ENCODE assay signal across 21 mouse cellular contexts in genomic region chr6:88635881-88636754, GRCm38 (mm10). TPM values are rescaled to one million over a fixed set of nuclear protein-coding genes. Genes with fewer than 3 reads are reported as not detected.
DNase-seq lines count a peak whose midpoint lies in the region; ATAC-seq and TF ChIP-seq lines count a peak whose summit lies in the region.
"Had no signal": no experiment of that assay in that cellular context is flagged by ENCODE, and none has a peak within 500 bp of the region (broad histone marks: within the 10 kb centered on the region; RNA-seq: fewer than 3 reads in every experiment).

No protein-coding gene starts in this region.

- WGBS in liver, embryonic 14.5 days (ENCODE audit: insufficient replicate concordance), result 57% methylated on average over 6 of the region's 6 CpGs
- 94% methylated on average over 6 of the region's 6 CpGs for WGBS in hindbrain, embryonic 16.5 days

- H3K4me1 ChIP-seq in G1E (ENCODE audit: insufficient read depth, low read depth, low read length), result peaks cover 76% of the 10 kb centered on the region
- H3K4me1 ChIP-seq in liver, embryonic 14.5 days (replicated peaks; ENCODE audit: control insufficient read depth in 2 of 2, insufficient read depth in 2 of 2, low read length in 1 of 2), result peaks cover 62 to 73% of the 10 kb centered on the region in 2 experiments
- peaks cover 6% of the 10 kb centered on the region for H3K4me1 ChIP-seq in hindbrain, embryonic 16.5 days (ENCODE audit: control insufficient read depth, insufficient read depth, low read depth, low read length)

- no peak for TF ChIP-seq CTCF in G1E (IDR thresholded peaks at IDR 0.05; ENCODE audit: low read depth, low read length)
- TF ChIP-seq CTCF in liver, embryonic 14.5 days (IDR thresholded peaks at IDR 0.05; ENCODE audit: low read depth), result no peak

- ATAC-seq in G1E (ENCODE audit: extremely low read depth, insufficient number of reproducible peaks, low FRiP score, poor library complexity, severe bottlenecking), result peak; percentile 73
- peak; percentile 78 for ATAC-seq in erythroblast, adult 5-6 weeks (replicated peaks; ENCODE audit: low FRiP score, poor library complexity, severe bottlenecking)
- ATAC-seq in liver, embryonic 14.5 days (ENCODE audit: insufficient read depth), result peak; percentile 83
- no peak for ATAC-seq in hindbrain, embryonic 16.5 days
- ATAC-seq: CD4-positive, CD25-positive, alpha-beta regulatory T cell, adult 4 months; forebrain, embryonic 15.5 days; intestine, embryonic 15.5 days; midbrain, embryonic 15.5 days had no signal

- peaks cover 17% of the 10 kb centered on the region for H3K9me3 ChIP-seq in G1E (replicated peaks)
- peaks cover 9% of the 10 kb centered on the region for H3K9me3 ChIP-seq in liver, embryonic 14.5 days (ENCODE audit: control insufficient read depth, low read length)
- no peaks in the 10 kb centered on the region; the same call in 1 of the 2 replicates for H3K9me3 ChIP-seq in hindbrain, embryonic 16.5 days (ENCODE audit: control insufficient read depth, low read length)
- H3K9me3 ChIP-seq: forebrain, embryonic 15.5 days; intestine, embryonic 15.5 days; limb, embryonic 10.5 days had no signal

- TF ChIP-seq EP300 in liver, embryonic 14.5 days (IDR thresholded peaks at IDR 0.05; ENCODE audit: low read depth), result peak; percentile 94

- H3K4me2 ChIP-seq in liver, embryonic 14.5 days (ENCODE audit: low read depth), result peak overlapping the region; percentile 75
- no peak overlapping the region for H3K4me2 ChIP-seq in hindbrain, embryonic 16.5 days (ENCODE audit: low read length)
- H3K4me2 ChIP-seq: forebrain, embryonic 15.5 days; intestine, embryonic 15.5 days; kidney, embryonic 15.5 days; midbrain, embryonic 15.5 days had no signal

- no peaks in the 10 kb centered on the region for H3K36me3 ChIP-seq in G1E (replicated peaks)
- no peaks in the 10 kb centered on the region for H3K36me3 ChIP-seq in liver, embryonic 14.5 days (replicated peaks; ENCODE audit: control insufficient read depth, insufficient read depth, low read depth)
- H3K36me3 ChIP-seq in hindbrain, embryonic 16.5 days (ENCODE audit: control insufficient read depth, insufficient read depth, low read length), result no peaks in the 10 kb centered on the region
- H3K36me3 ChIP-seq: forebrain, embryonic 15.5 days; intestine, embryonic 15.5 days; kidney, embryonic 15.5 days; limb, embryonic 10.5 days; midbrain, embryonic 15.5 days had no signal

- intact Hi-C loops in left cerebral cortex, postnatal 4 days (cut with DNase I), result no loop called here

- peak overlapping the region; percentile 66 for H3K9ac ChIP-seq in liver, embryonic 14.5 days (replicated peaks)
- H3K9ac ChIP-seq in hindbrain, embryonic 16.5 days (ENCODE audit: low read depth, low read length), result no peak overlapping the region
- H3K9ac ChIP-seq: forebrain, embryonic 15.5 days; intestine, embryonic 15.5 days; kidney, embryonic 15.5 days; midbrain, embryonic 15.5 days had no signal

- H3K27ac ChIP-seq in liver, embryonic 14.5 days, result peak overlapping the region; percentile 94
- no peak overlapping the region for H3K27ac ChIP-seq in hindbrain, embryonic 16.5 days (ENCODE audit: low read depth, low read length)
- H3K27ac ChIP-seq: forebrain, embryonic 15.5 days; heart, adult 2 months; intestine, embryonic 15.5 days; kidney, embryonic 15.5 days; limb, embryonic 10.5 days; midbrain, embryonic 15.5 days had no signal

- H3K4me3 ChIP-seq in G1E (ENCODE audit: low read depth, low read length), result peak overlapping the region; percentile 1; the same call in 1 of the 2 replicates
- H3K4me3 ChIP-seq in liver, embryonic 14.5 days (ENCODE audit: insufficient read depth in 1 of 2, low read depth in 2 of 2, low read length in 2 of 2), result peak overlapping the region; percentile 10 to 39; a peak in 2 of 4 replicates
- H3K4me3 ChIP-seq in hindbrain, embryonic 16.5 days (ENCODE audit: low read length), result no peak overlapping the region
- H3K4me3 ChIP-seq: forebrain, embryonic 15.5 days; heart, adult 2 months; intestine, embryonic 15.5 days; kidney, embryonic 15.5 days; limb, embryonic 10.5 days; midbrain, embryonic 15.5 days had no signal

- H3K27me3 ChIP-seq in G1E (ENCODE audit: insufficient read depth, low read length), result no peaks in the 10 kb centered on the region
- H3K27me3 ChIP-seq in liver, embryonic 14.5 days (ENCODE audit: control insufficient read depth, insufficient read depth, low read length), result no peaks in the 10 kb centered on the region
- no peaks in the 10 kb centered on the region for H3K27me3 ChIP-seq in hindbrain, embryonic 16.5 days (replicated peaks; ENCODE audit: control insufficient read depth, insufficient read depth, low read length)
- H3K27me3 ChIP-seq: forebrain, embryonic 15.5 days; intestine, embryonic 15.5 days; kidney, embryonic 15.5 days; midbrain, embryonic 15.5 days had no signal

- DNase-seq in A20 (ENCODE audit: low read depth, low spot score), result peak; percentile 51
- DNase-seq in G1E (ENCODE audit: low spot score), result peak; percentile 8
- peak; percentile 72 to 80 (median 79) for DNase-seq in liver, embryonic 14.5 days (ENCODE audit: low read depth in 3 of 3, low spot score in 3 of 3)
- no peak for DNase-seq in left cerebral cortex, postnatal 4 days
- no peak for DNase-seq in thymus, postnatal 25 days
- DNase-seq in right cerebral cortex, postnatal 14 days, result no peak
- DNase-seq: adrenal gland, postnatal 14 days; heart, adult 2 months; lung, adult 2 months; retina, postnatal 1 day; thymus, postnatal 36 days had no signal

RNA-seq across cellular contexts. Expression of gene Kbtbd12, which starts 1.6 kb away (rescaled TPM):
- total RNA-seq in G1E (2014; fragmentation: Nextera tagmentation) (not detected in 2 replicates), G1E (2017) (0.17 and 0.27 TPM in 2 replicates)
- not detected in 2 replicates for polyA plus RNA-seq in G1E (2012)
- 15.5 and 26.9 TPM in 2 replicates for total RNA-seq in erythroblast, adult 5-6 weeks (2015; ENCODE audit: low replicate concordance)
- total RNA-seq in erythroblast, adult 5-6 weeks (2017; ENCODE audit: low replicate concordance), result 32.2 and 64.1 TPM in 2 replicates
- 0.30 and 0.65 TPM in 2 replicates for polyA plus RNA-seq in liver, embryonic 14.5 days (2012; rRNA removed)
- 0.80 and 1.5 TPM in 2 replicates for polyA plus RNA-seq in liver, embryonic 14.5 days (2014; fragmentation: Nextera tagmentation; extraction: Ambion mirVana)
- 0.60 and 0.74 TPM in 2 replicates for polyA plus RNA-seq in hindbrain, embryonic 16.5 days (2015; fragmentation: Nextera tagmentation; extraction: Ambion mirVana)
- under 1 TPM in 1 of 2 experiments, not detected in 1; 0.32 TPM for total RNA-seq in left cerebral cortex, postnatal 4 days (2021)
- total RNA-seq: neutrophil, adult 5-6 weeks had no signal
- polyA plus RNA-seq: CD4-positive, CD25-positive, alpha-beta regulatory T cell, adult 4 months; hindbrain, embryonic 11.5 days had no signal

Comparison
In these comparisons a context has a peak if more than half of its experiments do, and no peak if none do; other contexts are left out.
1. DNase-seq: peak in A20 (single experiment), G1E (single experiment) and liver, embryonic 14.5 days (3 of 3); none in left cerebral cortex, postnatal 4 days (single experiment), thymus, postnatal 25 days (single experiment) and right cerebral cortex, postnatal 14 days (single experiment).
2. RNA of gene Kbtbd12, which starts 1.6 kb away (total RNA-seq): 15.5 to 64.1 TPM in erythroblast, adult 5-6 weeks; 0.32 TPM in left cerebral cortex, postnatal 4 days and 0.17 to 0.27 TPM in G1E; every median in the first group is over 10 times any median in the second.